Mouse (Mus musculus) ES-Bruce4 (cell line): ENCODE results near the gene Arnt.

ENCODE experiments used
- CTCF ChIP-seq: IDR thresholded peaks from one replicate; pipeline ENCODE4 v1.8.1; 2011; ENCODE audit warnings: low read depth, low read length
- POLR2A ChIP-seq: IDR thresholded peaks from one replicate; pipeline ENCODE4 v1.8.1; 2011; ENCODE audit warnings: low read length; ENCODE audit not compliant: insufficient read depth

- no peak for TF ChIP-seq CTCF
- no peak for TF ChIP-seq POLR2A
Observed at GRCm38 (mm10) chr3:95457758-95458157, 23.6 kb downstream of the Arnt start.
